Mouse (Mus musculus) hindbrain, embryonic 11.5 days (tissue): Measurements from ENCODE around the gene Rbp1. TPM values are rescaled to one million over a fixed set of nuclear protein-coding genes. Genes with fewer than 3 reads are reported as not detected.

Source experiments
- ATAC-seq: fragments of 200-750 bp; cut with Nextera tagmentation; 2 replicates; pipeline ENCODE4 v1.8.0; 2017; ENCODE audit warnings: mild to moderate bottlenecking, moderate TSS enrichment, moderate library complexity; ENCODE audit not compliant: low FRiP score
- DNase-seq: peaks from one replicate; pipeline ENCODE4 v3.0.0-alpha.2; 2015; ENCODE audit warnings: low spot score
- H3K27ac ChIP-seq: fragments of 300-500 bp; sonication (generic); 2 replicates; pipeline ENCODE4 v1.5.1; 2014; ENCODE audit warnings: mild to moderate bottlenecking, low read depth, low read length
- H3K27me3 ChIP-seq: fragments of 300-500 bp; sonication (generic); 2 replicates; pipeline ENCODE4 v1.6.1; 2014; ENCODE audit warnings: mild to moderate bottlenecking, low read length, moderate library complexity, mixed read lengths; ENCODE audit not compliant: control insufficient read depth, insufficient read depth
- H3K36me3 ChIP-seq: fragments of 300-500 bp; sonication (generic); 2 replicates; pipeline ENCODE4 v1.6.1; 2014; ENCODE audit warnings: mild to moderate bottlenecking, low read length, moderate library complexity, mixed read lengths; ENCODE audit not compliant: control insufficient read depth, insufficient read depth
- H3K4me1 ChIP-seq: fragments of 300-500 bp; sonication (generic); replicated peaks from 2 replicates; pipeline ENCODE4 v1.6.1; 2014; ENCODE audit warnings: low read length, mixed read lengths; ENCODE audit not compliant: control insufficient read depth, insufficient read depth
- H3K4me2 ChIP-seq: fragments of 300-500 bp; sonication (generic); replicated peaks from 2 replicates; pipeline ENCODE4 v1.6.1; 2014; ENCODE audit warnings: mild to moderate bottlenecking, low read depth, low read length
- H3K4me3 ChIP-seq: fragments of 300-500 bp; sonication (generic); 2 replicates; pipeline ENCODE4 v1.5.1; 2014; ENCODE audit warnings: low read depth, low read length
- H3K9ac ChIP-seq: fragments of 300-500 bp; sonication (generic); 2 replicates; pipeline ENCODE4 v1.6.1; 2014; ENCODE audit warnings: low read depth, low read length
- H3K9me3 ChIP-seq: fragments of 300-500 bp; sonication (generic); 2 replicates; pipeline ENCODE4 v1.6.1; 2016; ENCODE audit warnings: low read length; ENCODE audit not compliant: control insufficient read depth
- WGBS: fragments of 180-500 bp; shearing (Covaris S2); extraction: QIAGEN DNeasy Blood & Tissue Kit; methylation state at CpG from one replicate; pipeline ENCODE4 v1.1.7; 2014; 5-methylcytosine and 5-hydroxymethylcytosine counted together
- polyA plus RNA-seq: library from polyadenylated mRNA; unstranded; fragments of >200 nt; fragmentation: Nextera tagmentation; extraction: Ambion mirVana; gene quantifications from 2 replicates; pipeline ENCODE4 v1.2.1, GENCODE M21; 2014

Gene Rbp1
- polyA plus RNA-seq, 1 experiment from 2014 or later = 48.7 TPM

- no peak overlapping the region for H3K4me3 ChIP-seq
- DNase-seq = no peak
- no peak overlapping the region for H3K9ac ChIP-seq
- H3K36me3 ChIP-seq = no peaks in the 10 kb centered on the region
- WGBS = 90% methylated on average over 5 of the region's 5 CpGs
- no peak for ATAC-seq
- no peaks in the 10 kb centered on the region for H3K9me3 ChIP-seq
- no peaks in the 10 kb centered on the region for H3K27me3 ChIP-seq
- no peak overlapping the region for H3K27ac ChIP-seq
- no peaks in the 10 kb centered on the region for H3K4me1 ChIP-seq
- H3K4me2 ChIP-seq = no peak overlapping the region
Observed at GRCm38 (mm10) chr9:98492212-98492611, 69.5 kb downstream of the Rbp1 start.

GRCm38 (mm10) chr9:98492821-98493220 lies 70.1 kb downstream of the Rbp1 start:
- ATAC-seq (no peak), DNase-seq (no peak)
- H3K4me1 ChIP-seq = no peaks in the 10 kb centered on the region
- no peak overlapping the region for H3K27ac ChIP-seq
- H3K4me2 ChIP-seq = no peak overlapping the region
- WGBS = 85% methylated on average over 1 of the region's 1 CpGs
- no peaks in the 10 kb centered on the region for H3K27me3 ChIP-seq
- no peaks in the 10 kb centered on the region for H3K36me3 ChIP-seq
- H3K9ac ChIP-seq = no peak overlapping the region
- H3K4me3 ChIP-seq = no peak overlapping the region
- H3K9me3 ChIP-seq = no peaks in the 10 kb centered on the region

Other genes with a start within 250 kb of the Rbp1 start
- 2.0 and 3.2 TPM in 2 replicates for gene Nmnat3, start 135.5 kb upstream of the Rbp1 start, polyA plus RNA-seq
- 0.78 and 1.3 TPM in 2 replicates for gene Rbp2, start 63.2 kb downstream of the Rbp1 start, polyA plus RNA-seq
- gene Copb2, start 140.8 kb downstream of the Rbp1 start, polyA plus RNA-seq = 169 and 201 TPM in 2 replicates
- gene Mrps22, start 178.7 kb downstream of the Rbp1 start, polyA plus RNA-seq = 74.6 and 76.8 TPM in 2 replicates